Mouse (Mus musculus) left cerebral cortex, postnatal 25 days (tissue): ENCODE results near the gene Atg13. TPM values are rescaled to one million over a fixed set of nuclear protein-coding genes. Genes with fewer than 3 reads are reported as not detected.

Source experiments
- DNase-seq, 2 experiments: peaks; one replicate each; pipeline ENCODE4 v3.0.0; 2022; ENCODE audit warnings: low spot score in 2 of 2, mixed read lengths in 1 of 2
- intact Hi-C: fragments of 180-260 bp; cut with DNase I; formaldehyde crosslinking; loops from one replicate; pipeline ENCODE4 v1.15.1; 2025
- total RNA-seq, 2 experiments: library from RNA; stranded (reverse); gene quantifications; 2 replicates each; pipeline ENCODE4 v1.2.3; 2021

Gene Atg13
- total RNA-seq, 2 experiments from 2014 or later = 80.1 to 80.8 TPM

DNA sequence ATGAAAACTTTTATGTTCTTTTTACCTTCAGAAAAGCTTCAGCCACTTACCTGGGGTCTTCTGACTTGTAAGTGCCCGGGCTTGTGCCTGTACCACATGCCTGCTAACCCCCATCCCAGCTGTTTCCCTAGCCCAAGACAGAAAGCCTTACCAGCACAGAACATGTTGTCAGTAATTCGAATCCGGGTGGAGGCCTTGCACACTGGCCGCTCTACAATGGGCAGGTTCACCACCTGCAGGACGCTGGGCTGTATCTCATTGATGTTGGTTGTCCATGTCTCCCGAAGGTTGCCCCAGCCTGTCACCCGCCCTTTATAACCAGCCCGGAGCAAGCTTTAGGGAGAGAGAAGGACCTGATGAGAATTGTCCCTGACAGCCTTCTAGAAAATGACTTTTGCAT lies 82.2 kb downstream of the Atg13 start:
- intact Hi-C loops = no loop called here
- DNase-seq = no peak

DNA sequence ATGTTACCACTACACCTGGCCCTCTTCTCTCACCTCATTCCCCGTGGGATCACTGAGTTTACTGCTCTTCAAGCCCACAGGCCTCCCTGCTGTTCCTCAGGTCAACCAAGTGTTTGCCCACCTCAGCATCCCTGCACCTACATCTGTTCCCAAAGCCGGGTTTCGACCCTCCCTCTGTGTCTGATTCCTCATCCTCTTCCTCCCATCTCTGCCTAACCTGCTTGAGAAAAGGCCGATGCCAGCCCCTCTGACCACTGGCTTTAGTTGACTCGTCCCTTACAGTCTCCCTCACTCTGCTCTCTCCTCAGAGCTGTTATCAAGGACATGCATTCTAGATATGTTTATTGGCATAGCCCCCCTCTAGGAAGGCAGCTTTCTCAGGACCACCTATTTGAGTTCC lies 82.9 kb downstream of the Atg13 start:
- no peak for DNase-seq
- intact Hi-C loops = no loop called here

Other genes starting within 250 kb of the Atg13 start
- 100 to 1,000 TPM; 132 to 139 TPM for gene Ckap5, start 183.8 kb downstream of the Atg13 start, total RNA-seq
- under 1 TPM in 1 of 2 experiments, not detected in 1; 0.16 TPM for gene F2, start 74.2 kb downstream of the Atg13 start, total RNA-seq
- 10 to 100 TPM in 1 of 2 experiments, 1 to 10 TPM in 1; 9.3 to 11.1 TPM for gene Zfp408, start 60.8 kb downstream of the Atg13 start, total RNA-seq
- gene Arhgap1, start 60.7 kb downstream of the Atg13 start, total RNA-seq = 10 to 100 TPM; 72.9 to 77.0 TPM
- gene Harbi1, start 276 bp upstream of the Atg13 start, total RNA-seq = 1 to 10 TPM; 8.3 to 9.7 TPM
- gene Ambra1, start 19.6 kb upstream of the Atg13 start, total RNA-seq = 10 to 100 TPM; 50.5 to 52.3 TPM
- gene Chrm4, start 216.7 kb upstream of the Atg13 start, total RNA-seq = 10 to 100 TPM; 41.6 to 55.1 TPM
- gene Mdk, start 221.7 kb upstream of the Atg13 start, total RNA-seq = 10 to 100 TPM; 18.3 to 19.6 TPM
- not detected for gene Gm9821, start 235.1 kb upstream of the Atg13 start, total RNA-seq